Mouse (Mus musculus) hindbrain, embryonic 15.5 days (tissue): ENCODE results near the gene H2-Q7. TPM values are rescaled to one million over a fixed set of nuclear protein-coding genes. Genes with fewer than 3 reads are reported as not detected.
"Not testable (repeated sequence)": the region's sequence is repeated elsewhere in the genome, so short reads cannot be mapped to it uniquely, and the experiment has no call there.

Experiments
- ATAC-seq: fragments of 200-750 bp; cut with Nextera tagmentation; 2 replicates; pipeline ENCODE4 v1.8.0; 2017; ENCODE audit warnings: low read depth, moderate number of reproducible peaks, moderate TSS enrichment; ENCODE audit not compliant: low FRiP score
- H3K27ac ChIP-seq: fragments of 300-500 bp; sonication (generic); replicated peaks from 2 replicates; pipeline ENCODE4 v1.5.1; 2015; ENCODE audit warnings: mild to moderate bottlenecking, inconsistent platforms
- H3K27me3 ChIP-seq: fragments of 300-500 bp; sonication (generic); 2 replicates; pipeline ENCODE4 v1.6.1; 2015; ENCODE audit warnings: control low read depth, inconsistent platforms
- H3K36me3 ChIP-seq: fragments of 300-500 bp; sonication (generic); 2 replicates; pipeline ENCODE4 v1.6.1; 2015; ENCODE audit warnings: control low read depth, inconsistent platforms
- H3K4me1 ChIP-seq: fragments of 300-500 bp; sonication (generic); replicated peaks from 2 replicates; pipeline ENCODE4 v1.6.1; 2015; ENCODE audit warnings: control low read depth, inconsistent platforms
- H3K4me2 ChIP-seq: fragments of 300-500 bp; sonication (generic); 2 replicates; pipeline ENCODE4 v1.6.1; 2015; ENCODE audit warnings: moderate library complexity, mild to moderate bottlenecking, inconsistent platforms
- H3K4me3 ChIP-seq: fragments of 300-500 bp; sonication (generic); 2 replicates; pipeline ENCODE4 v1.5.1; 2015; ENCODE audit warnings: mild to moderate bottlenecking, inconsistent platforms
- H3K9ac ChIP-seq: fragments of 300-500 bp; sonication (generic); 2 replicates; pipeline ENCODE4 v1.6.1; 2015; ENCODE audit warnings: inconsistent platforms
- H3K9me3 ChIP-seq: fragments of 300-500 bp; sonication (generic); 2 replicates; pipeline ENCODE4 v1.6.1; 2016; ENCODE audit warnings: control low read depth, inconsistent platforms
- WGBS: fragments of 180-500 bp; shearing (Covaris S2); methylation state at CpG from one replicate; pipeline ENCODE4 v1.1.7; 2015; 5-methylcytosine and 5-hydroxymethylcytosine counted together
- polyA plus RNA-seq: library from polyadenylated mRNA; unstranded; fragments of >200 nt; fragmentation: Nextera tagmentation; extraction: Ambion mirVana; gene quantifications from 2 replicates; pipeline ENCODE4 v1.2.1, GENCODE M21; 2015

The H2-Q7 gene
- 3.8 and 4.1 TPM in 2 replicates for polyA plus RNA-seq

GRCm38 (mm10) chr17:35438885-35439284 lies at the start of gene H2-Q7:
TSS of gene H2-Q7 (plus strand) at chr17:35439155.
- H3K4me1 ChIP-seq, H3K36me3 ChIP-seq, H3K9me3 ChIP-seq, H3K27ac ChIP-seq: not testable (repeated sequence)
- peak within 1 kb of the TSS; percentile 46 for H3K4me3 ChIP-seq
- peak within 1 kb of the TSS; percentile 86 for H3K4me2 ChIP-seq
- H3K27me3 ChIP-seq = peaks cover 10% of the 10 kb centered on the region; the same call in 1 of the 2 replicates
- 5% methylated on average over 18 of the region's 18 CpGs for WGBS
- peak within 1 kb of the TSS; percentile 49 for H3K9ac ChIP-seq
- peak; percentile 89 for ATAC-seq

GRCm38 (mm10) chr17:35389796-35390195 lies 49.2 kb upstream of the H2-Q7 start:
- not testable (repeated sequence) for H3K4me3 ChIP-seq, H3K4me1 ChIP-seq, H3K36me3 ChIP-seq, ATAC-seq, H3K27ac ChIP-seq, H3K27me3 ChIP-seq, H3K9me3 ChIP-seq, H3K9ac ChIP-seq, H3K4me2 ChIP-seq
- 5% methylated on average over 7 of the region's 7 CpGs for WGBS

- not testable (repeated sequence) for ATAC-seq, H3K36me3 ChIP-seq, H3K27me3 ChIP-seq, H3K4me3 ChIP-seq, H3K27ac ChIP-seq, H3K9me3 ChIP-seq, H3K4me2 ChIP-seq, H3K9ac ChIP-seq, H3K4me1 ChIP-seq
- 78% methylated on average over 2 of the region's 2 CpGs for WGBS
Measured at GRCm38 (mm10) chr17:35392671-35393070, 46.3 kb upstream of the H2-Q7 start.

GRCm38 (mm10) chr17:35393864-35394800 lies 44.8 kb upstream of the H2-Q7 start:
- peak; percentile 83 for ATAC-seq
- WGBS = under 1% methylated on average over 52 of the region's 75 CpGs
- not testable (repeated sequence) for H3K9ac ChIP-seq, H3K27me3 ChIP-seq, H3K9me3 ChIP-seq, H3K4me1 ChIP-seq, H3K36me3 ChIP-seq, H3K27ac ChIP-seq
- Histone ChIP-seq H3K4me2 (peak overlapping the region; percentile 51), H3K4me3 (peak overlapping the region; percentile 29)

- not testable (repeated sequence) for H3K36me3 ChIP-seq, H3K4me2 ChIP-seq, H3K27ac ChIP-seq, H3K9ac ChIP-seq, H3K27me3 ChIP-seq, H3K9me3 ChIP-seq, H3K4me3 ChIP-seq, ATAC-seq, H3K4me1 ChIP-seq
- WGBS = 90% methylated on average over 2 of the region's 2 CpGs
Measured at GRCm38 (mm10) chr17:35396956-35397355, 42.0 kb upstream of the H2-Q7 start.

GRCm38 (mm10) chr17:35413057-35413456 lies 25.9 kb upstream of the H2-Q7 start:
- not testable (repeated sequence) for H3K36me3 ChIP-seq, H3K9ac ChIP-seq, H3K27me3 ChIP-seq, ATAC-seq, H3K4me1 ChIP-seq, H3K27ac ChIP-seq, H3K9me3 ChIP-seq, H3K4me2 ChIP-seq, H3K4me3 ChIP-seq
- no CpG with 5 or more reads among the region's 1 CpGs for WGBS

GRCm38 (mm10) chr17:35415273-35416129 lies 23.5 kb upstream of the H2-Q7 start:
- H3K27me3 ChIP-seq, H3K4me2 ChIP-seq, H3K9ac ChIP-seq, H3K36me3 ChIP-seq, H3K9me3 ChIP-seq, H3K27ac ChIP-seq, H3K4me3 ChIP-seq, H3K4me1 ChIP-seq: not testable (repeated sequence)
- peak; percentile 79 for ATAC-seq
- WGBS = 70% methylated on average over 3 of the region's 10 CpGs

- Histone ChIP-seq H3K27ac (no peak overlapping the region), H3K9me3 (no peaks in the 10 kb centered on the region)
Measured at GRCm38 (mm10) chr17:35418772-35419171, 20.2 kb upstream of the H2-Q7 start.

GRCm38 (mm10) chr17:35419564-35419963 lies 19.4 kb upstream of the H2-Q7 start:
- H3K4me2 ChIP-seq, H3K4me3 ChIP-seq, H3K4me1 ChIP-seq, ATAC-seq, H3K27ac ChIP-seq, H3K9ac ChIP-seq, H3K9me3 ChIP-seq, H3K36me3 ChIP-seq: not testable (repeated sequence)
- 82% methylated on average over 4 of the region's 4 CpGs for WGBS
- peaks cover 13% of the 10 kb centered on the region for H3K27me3 ChIP-seq

More at GRCm38 (mm10) chr17:35418772-35419171, 20.2 kb upstream of the H2-Q7 start:
- Histone ChIP-seq H3K4me3 (no peak overlapping the region), H3K9ac (no peak overlapping the region), H3K36me3 (no peaks in the 10 kb centered on the region), H3K4me2 (no peak overlapping the region), H3K27me3 (peaks cover 10% of the 10 kb centered on the region), H3K4me1 (no peaks in the 10 kb centered on the region)
- ATAC-seq = no peak
- WGBS = 72% methylated on average over 7 of the region's 7 CpGs

GRCm38 (mm10) chr17:35420206-35420810 lies 18.6 kb upstream of the H2-Q7 start:
- WGBS = 17% methylated on average over 11 of the region's 11 CpGs
- H3K27me3 ChIP-seq = peaks cover 16% of the 10 kb centered on the region
- not testable (repeated sequence) for H3K4me3 ChIP-seq, H3K9me3 ChIP-seq, ATAC-seq, H3K9ac ChIP-seq, H3K4me2 ChIP-seq, H3K4me1 ChIP-seq, H3K27ac ChIP-seq, H3K36me3 ChIP-seq

GRCm38 (mm10) chr17:35421331-35421730 lies 17.6 kb upstream of the H2-Q7 start:
- not testable (repeated sequence) for H3K9me3 ChIP-seq, H3K4me3 ChIP-seq, H3K9ac ChIP-seq, H3K4me1 ChIP-seq, H3K4me2 ChIP-seq, ATAC-seq, H3K36me3 ChIP-seq, H3K27ac ChIP-seq
- 93% methylated on average over 4 of the region's 4 CpGs for WGBS
- peaks cover 24% of the 10 kb centered on the region for H3K27me3 ChIP-seq

- not testable (repeated sequence) for H3K9me3 ChIP-seq, ATAC-seq, H3K9ac ChIP-seq, H3K4me2 ChIP-seq, H3K36me3 ChIP-seq, H3K4me1 ChIP-seq, H3K4me3 ChIP-seq, H3K27ac ChIP-seq
- WGBS = 92% methylated on average over 5 of the region's 5 CpGs
- peaks cover 26% of the 10 kb centered on the region for H3K27me3 ChIP-seq
Measured at GRCm38 (mm10) chr17:35422360-35422759, 16.6 kb upstream of the H2-Q7 start.
